Mouse (Mus musculus): ENCODE measurements around the gene Exoc3l4.

The Exoc3l4 gene

GRCm38 (mm10) chr12:111416921-111417779 lies at the start of gene Exoc3l4:
TSS of gene Exoc3l4 (plus strand) at chr12:111417017.
- DNase-seq (ENCODE audit: low read depth, low spot score), result no peak

GRCm38 (mm10) chr12:111367065-111367464 lies 49.8 kb upstream of the Exoc3l4 start:
- DNase-seq (ENCODE audit: low read depth, low spot score), result no peak

GRCm38 (mm10) chr12:111370249-111370648 lies 46.6 kb upstream of the Exoc3l4 start:
- no peak for DNase-seq (ENCODE audit: low read depth, low spot score)

GRCm38 (mm10) chr12:111371905-111372304 lies 44.9 kb upstream of the Exoc3l4 start:
- no peak for DNase-seq (ENCODE audit: low read depth, low spot score)

- no peak for DNase-seq (ENCODE audit: low read depth, low spot score)
These were observed 43.4 kb upstream of the Exoc3l4 start for GRCm38 (mm10) chr12:111373411-111373810.

GRCm38 (mm10) chr12:111374727-111375126 lies 42.1 kb upstream of the Exoc3l4 start:
- DNase-seq (ENCODE audit: low read depth, low spot score), result no peak

- DNase-seq (ENCODE audit: low read depth, low spot score), result no peak
These were observed 41.3 kb upstream of the Exoc3l4 start for GRCm38 (mm10) chr12:111375559-111375958.

GRCm38 (mm10) chr12:111376053-111376452 lies 40.8 kb upstream of the Exoc3l4 start:
- DNase-seq (ENCODE audit: low read depth, low spot score), result no peak

- DNase-seq (ENCODE audit: low read depth, low spot score), result no peak
These were observed 39.9 kb upstream of the Exoc3l4 start for GRCm38 (mm10) chr12:111376826-111377331.

- peak; percentile 85 for DNase-seq (ENCODE audit: low read depth, low spot score)
These were observed 39.3 kb upstream of the Exoc3l4 start, which contains the start of gene Cdc42bpb for GRCm38 (mm10) chr12:111377376-111377973. TSS of gene Cdc42bpb (minus strand) at chr12:111377718.

- peak; percentile 51 for DNase-seq (ENCODE audit: low read depth, low spot score)
These were observed 38.8 kb upstream of the Exoc3l4 start for GRCm38 (mm10) chr12:111377986-111378490.

- DNase-seq (ENCODE audit: low read depth, low spot score), result no peak
These were observed 38.0 kb upstream of the Exoc3l4 start for GRCm38 (mm10) chr12:111378812-111379211.

GRCm38 (mm10) chr12:111385883-111386641 lies 30.8 kb upstream of the Exoc3l4 start:
- DNase-seq (ENCODE audit: low read depth, low spot score), result no peak

- no peak for DNase-seq (ENCODE audit: low read depth, low spot score)
These were observed 30.1 kb upstream of the Exoc3l4 start for GRCm38 (mm10) chr12:111386642-111387120.

- DNase-seq (ENCODE audit: low read depth, low spot score), result no peak
These were observed 29.7 kb upstream of the Exoc3l4 start for GRCm38 (mm10) chr12:111387146-111387545.

- no peak for DNase-seq (ENCODE audit: low read depth, low spot score)
These were observed 22.8 kb upstream of the Exoc3l4 start for GRCm38 (mm10) chr12:111394008-111394407.

GRCm38 (mm10) chr12:111396997-111397396 lies 19.8 kb upstream of the Exoc3l4 start:
- DNase-seq (ENCODE audit: low read depth, low spot score), result no peak

GRCm38 (mm10) chr12:111401454-111402184 lies 15.2 kb upstream of the Exoc3l4 start:
- DNase-seq (ENCODE audit: low read depth, low spot score), result no peak

GRCm38 (mm10) chr12:111404880-111405279 lies 11.9 kb upstream of the Exoc3l4 start:
- DNase-seq (ENCODE audit: low read depth, low spot score), result no peak

- DNase-seq (ENCODE audit: low read depth, low spot score), result no peak
These were observed 10.2 kb upstream of the Exoc3l4 start, which contains the start of gene Lbhd2 for GRCm38 (mm10) chr12:111406622-111407021. TSS of gene Lbhd2 (plus strand) at chr12:111406809.

GRCm38 (mm10) chr12:111409583-111409982 lies 7.2 kb upstream of the Exoc3l4 start:
- no peak for DNase-seq (ENCODE audit: low read depth, low spot score)

Data from brain, embryonic 18.5 days (tissue).